Mouse (Mus musculus) c-Kit-positive CD71-positive TER-119-negative erythroid progenitor cells, embryonic 14.5 days (primary cell): ENCODE measurements around the gene Optn.

Experiments
- DNase-seq: peaks from one replicate; pipeline ENCODE4 v3.0.0-alpha.2; 2013; ENCODE audit warnings: low read depth

The Optn gene

DNA sequence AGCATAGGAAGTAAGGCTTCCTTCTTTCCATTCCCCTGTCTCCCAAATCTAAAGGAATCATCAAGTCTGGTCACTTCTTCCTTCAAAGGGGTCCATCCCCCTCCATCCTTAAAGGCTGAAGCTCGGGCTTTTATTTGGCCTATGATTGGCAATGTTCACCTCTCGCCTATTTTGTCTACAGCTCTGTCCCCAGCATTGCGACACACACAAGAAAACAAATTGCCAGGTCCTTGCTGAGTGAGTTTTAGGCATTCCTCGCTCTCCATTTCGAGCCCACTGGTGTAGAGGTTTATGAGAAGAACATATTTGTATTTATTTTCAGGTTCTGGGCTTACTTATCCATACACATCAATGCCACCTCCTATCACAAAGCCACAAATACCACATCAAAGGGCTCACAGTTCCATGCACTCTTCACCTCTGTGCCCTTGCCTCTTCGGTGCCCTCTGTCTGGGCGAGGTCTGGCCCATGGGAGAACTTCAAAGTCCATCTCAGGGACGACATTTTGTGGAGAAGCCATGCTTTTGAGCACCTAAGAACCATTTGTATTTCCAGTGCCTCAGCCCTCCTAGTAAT lies 2.6 kb downstream of the Optn start:
- no peak for DNase-seq

- DNase-seq = no peak
Observed at GRCm38 (mm10) chr2:5059997-5060396, 3.9 kb downstream of the Optn start.

DNA sequence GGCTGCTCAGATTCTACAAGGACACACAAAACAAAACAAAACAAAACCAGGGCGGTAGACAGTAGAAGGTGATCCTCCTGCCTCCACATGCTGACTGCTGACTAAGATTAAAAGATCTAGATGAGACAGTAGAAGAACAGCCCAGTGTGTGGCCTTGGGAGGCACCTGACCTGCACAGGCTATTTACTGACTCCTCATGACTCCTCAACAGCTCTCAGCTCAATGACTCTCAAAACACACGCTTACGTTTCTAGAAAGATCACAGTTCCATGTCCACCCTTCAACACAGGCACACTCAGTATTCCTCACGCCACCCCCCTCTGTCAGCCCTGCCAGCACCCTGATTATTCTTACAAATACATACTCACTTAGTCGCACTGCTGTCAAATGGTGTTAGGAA lies 5.4 kb downstream of the Optn start:
- DNase-seq = no peak

- DNase-seq = no peak
Observed at GRCm38 (mm10) chr2:5050562-5050961, 13.3 kb downstream of the Optn start.

- no peak for DNase-seq
Observed at GRCm38 (mm10) chr2:5047016-5047415, 16.8 kb downstream of the Optn start.

DNA sequence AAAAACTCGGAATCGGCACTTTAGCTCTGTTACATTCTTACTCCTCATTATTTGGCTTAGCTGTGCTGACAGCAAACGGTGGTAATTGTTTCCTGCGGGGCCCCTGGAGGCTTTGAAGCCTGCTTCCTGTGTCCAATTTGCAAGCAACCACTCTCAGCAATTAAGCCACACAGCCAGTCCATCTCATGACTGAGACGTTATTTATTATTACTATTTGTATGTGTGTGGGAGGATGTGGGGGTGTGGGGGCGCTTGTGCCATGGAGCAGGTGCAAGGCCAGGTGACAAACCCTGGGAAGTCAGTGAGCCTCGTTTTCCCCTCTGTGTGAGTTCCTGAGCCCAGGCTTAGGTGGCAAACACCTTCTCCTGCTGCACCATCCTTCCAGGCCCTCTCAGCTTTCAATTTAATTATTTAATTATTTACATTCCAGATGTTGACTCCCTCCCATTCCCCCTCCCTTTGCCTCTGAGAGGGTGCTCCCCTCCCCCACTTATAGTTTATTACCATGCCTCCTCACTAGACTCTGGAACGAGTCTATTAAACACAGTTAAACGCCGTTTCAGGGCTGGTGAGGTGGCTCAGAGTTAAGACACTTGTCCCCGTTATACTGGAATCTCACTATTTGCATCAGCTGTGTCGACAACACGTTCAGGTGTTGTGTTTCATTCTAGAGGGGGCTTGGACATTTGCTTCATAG lies 18.4 kb downstream of the Optn start:
- DNase-seq = no peak

DNA sequence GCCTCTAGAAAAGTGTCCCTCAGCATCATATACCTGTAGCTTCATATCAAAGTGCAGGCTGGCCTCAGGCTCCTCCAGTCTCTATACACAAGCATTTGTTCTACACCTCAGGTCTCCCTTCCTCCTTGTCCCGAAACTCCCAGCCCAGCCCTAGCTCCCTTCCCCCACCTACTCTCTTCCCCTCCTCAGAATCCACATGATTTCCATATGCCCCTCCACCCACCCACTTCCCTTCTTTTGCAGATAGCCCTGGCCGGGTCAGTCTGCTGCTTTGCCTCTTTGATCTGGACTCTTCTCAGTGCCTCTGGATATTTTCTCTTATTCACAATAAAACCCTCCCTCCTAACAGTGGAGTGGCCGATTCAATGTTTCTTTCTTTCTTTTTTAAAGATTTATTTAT lies 19.5 kb downstream of the Optn start:
- no peak for DNase-seq

- no peak for DNase-seq
Observed at GRCm38 (mm10) chr2:5043476-5043761, 20.4 kb downstream of the Optn start.

DNA sequence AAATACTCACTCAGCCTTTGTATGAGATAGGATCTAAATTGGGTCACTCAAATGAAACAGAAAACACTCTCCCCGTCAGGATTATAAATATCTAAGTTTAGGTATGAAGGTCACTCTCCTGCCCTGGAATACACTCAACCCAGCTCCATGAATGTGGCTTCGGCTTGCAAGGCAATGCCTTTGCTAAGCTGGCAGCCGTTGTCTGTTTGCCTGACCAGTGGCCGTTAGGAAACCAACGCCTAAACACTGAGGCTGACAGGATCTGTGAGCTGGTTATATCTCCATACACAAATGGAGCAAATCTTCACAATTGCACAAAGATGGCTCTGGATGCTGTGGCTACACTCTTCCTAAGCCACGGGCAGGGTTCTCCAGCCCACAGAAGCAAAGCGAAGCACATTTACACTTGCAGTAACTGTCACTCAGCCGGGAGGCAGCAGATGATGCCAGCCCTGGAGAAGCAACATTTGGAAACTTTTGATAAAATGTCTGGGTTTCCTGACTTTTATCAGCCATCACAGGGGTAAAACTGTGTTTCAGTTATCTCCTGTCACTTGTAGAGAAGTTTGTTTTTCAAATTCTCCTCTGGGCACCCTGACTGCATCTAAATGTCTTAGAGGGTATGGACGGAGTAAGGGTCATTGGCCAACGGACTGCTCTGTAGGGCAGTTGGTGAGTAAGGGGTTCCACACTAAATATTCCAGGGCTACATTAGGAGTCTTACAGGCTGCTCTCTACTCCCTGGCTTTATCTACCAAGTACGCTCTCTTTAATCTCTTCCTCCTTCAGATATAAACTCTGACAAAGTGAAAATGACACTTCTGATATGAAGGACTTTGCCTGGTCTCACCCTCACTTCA lies 21.0 kb downstream of the Optn start:
- DNase-seq = no peak

- DNase-seq = no peak
Observed at GRCm38 (mm10) chr2:5041854-5042253, 22.0 kb downstream of the Optn start.

GRCm38 (mm10) chr2:5040281-5041161 lies 23.3 kb downstream of the Optn start:
- no peak for DNase-seq

GRCm38 (mm10) chr2:5039350-5040170 lies 24.3 kb downstream of the Optn start:
- no peak for DNase-seq

GRCm38 (mm10) chr2:5038320-5038719 lies 25.5 kb downstream of the Optn start:
- no peak for DNase-seq

GRCm38 (mm10) chr2:5037390-5037789 lies 26.5 kb downstream of the Optn start:
- DNase-seq = no peak

- DNase-seq = no peak
Observed at GRCm38 (mm10) chr2:5036411-5037076, 27.3 kb downstream of the Optn start.

GRCm38 (mm10) chr2:5035241-5035640 lies 28.6 kb downstream of the Optn start:
- no peak for DNase-seq

DNA sequence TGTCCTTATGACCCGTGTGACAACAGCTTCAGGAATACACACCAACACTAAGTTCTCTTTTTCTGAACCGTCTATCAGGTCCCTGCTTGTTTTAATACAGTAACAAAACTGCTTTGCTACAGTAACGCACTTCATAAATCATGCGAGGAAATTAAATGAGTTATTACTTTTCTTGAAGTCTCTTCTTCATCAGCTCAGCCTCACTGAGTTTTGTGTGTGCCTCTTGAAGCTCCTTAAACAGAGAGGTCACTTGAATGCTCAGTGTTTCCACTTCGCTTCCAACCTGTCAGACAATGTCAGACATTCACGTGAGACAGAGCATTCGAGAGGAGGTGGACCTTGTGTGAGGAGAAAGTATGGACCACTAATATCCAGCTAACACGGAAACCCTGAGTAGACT lies 29.1 kb downstream of the Optn start:
- DNase-seq = no peak

- no peak for DNase-seq
Observed at GRCm38 (mm10) chr2:5033546-5034420, 30.1 kb downstream of the Optn start.

DNA sequence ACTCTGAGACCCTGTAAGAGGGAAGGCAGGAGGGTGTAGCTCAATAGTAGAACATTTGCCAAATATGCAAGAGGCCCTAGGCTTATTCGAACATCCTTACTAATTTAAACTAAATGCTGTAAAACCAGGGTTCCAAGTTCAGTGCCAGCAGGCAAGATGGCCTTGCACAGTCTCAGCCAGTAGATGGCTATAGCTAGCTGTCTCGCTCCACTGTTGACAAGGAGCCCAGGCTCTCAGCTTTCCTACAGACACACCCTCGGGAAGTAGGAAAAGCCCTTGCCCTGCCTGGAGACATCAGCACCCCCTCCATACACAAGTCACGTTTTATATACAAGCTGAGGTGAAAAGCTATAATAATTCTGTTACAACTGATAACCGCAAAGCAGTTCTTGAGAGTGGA lies 31.2 kb downstream of the Optn start:
- no peak for DNase-seq

DNA sequence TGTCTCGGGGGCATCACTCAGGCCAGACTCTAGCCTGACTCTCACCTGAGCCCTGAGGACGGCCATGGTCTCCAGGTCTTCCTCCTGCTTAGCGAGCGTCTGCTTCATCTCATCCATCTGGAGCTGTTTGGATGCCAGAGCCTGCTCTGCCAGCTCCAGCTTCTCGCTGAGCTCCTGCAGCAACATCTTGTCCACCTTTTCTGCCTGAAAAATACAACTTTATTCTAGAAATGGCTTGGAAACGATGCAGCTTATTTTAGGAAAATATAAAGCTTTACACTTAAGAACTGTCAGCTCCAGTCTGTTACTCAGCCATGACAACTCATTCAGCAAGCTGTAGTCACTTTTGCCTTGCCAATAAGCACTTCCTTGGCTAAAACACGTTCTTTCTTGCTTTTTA lies 32.6 kb downstream of the Optn start:
- DNase-seq = no peak
